Mouse (Mus musculus) layer of hippocampus, adult 9-10 months (tissue): ENCODE results near the gene Gm12258.
A peak's percentile ranks its signal among the peaks of the same experiment; 100 is the strongest.

Experiments
- DNase-seq: peaks from one replicate; pipeline ENCODE4 v3.0.0; 2022; ENCODE audit warnings: low spot score

Gene Gm12258

DNA sequence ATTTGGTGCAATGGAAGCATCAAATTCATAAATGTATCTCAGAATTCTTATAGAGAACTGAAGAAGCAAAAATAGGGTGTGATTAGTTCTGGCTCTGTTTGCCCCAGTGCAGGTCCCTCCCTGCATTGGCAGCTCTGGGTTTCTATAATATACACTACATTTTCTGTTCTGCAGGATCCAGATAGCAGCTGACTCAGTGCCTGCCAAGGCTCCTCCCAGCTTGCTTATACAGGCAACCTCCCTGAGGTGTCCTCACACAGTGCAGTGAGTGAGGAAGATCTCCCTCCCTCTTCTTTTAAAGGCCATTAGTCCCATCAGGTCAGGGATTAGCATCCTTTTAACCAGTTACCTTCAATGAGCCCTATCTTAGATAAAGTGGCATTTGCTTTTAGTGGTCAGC, 54.1 kb downstream of the Gm12258 start:
- DNase-seq: no peak

DNA sequence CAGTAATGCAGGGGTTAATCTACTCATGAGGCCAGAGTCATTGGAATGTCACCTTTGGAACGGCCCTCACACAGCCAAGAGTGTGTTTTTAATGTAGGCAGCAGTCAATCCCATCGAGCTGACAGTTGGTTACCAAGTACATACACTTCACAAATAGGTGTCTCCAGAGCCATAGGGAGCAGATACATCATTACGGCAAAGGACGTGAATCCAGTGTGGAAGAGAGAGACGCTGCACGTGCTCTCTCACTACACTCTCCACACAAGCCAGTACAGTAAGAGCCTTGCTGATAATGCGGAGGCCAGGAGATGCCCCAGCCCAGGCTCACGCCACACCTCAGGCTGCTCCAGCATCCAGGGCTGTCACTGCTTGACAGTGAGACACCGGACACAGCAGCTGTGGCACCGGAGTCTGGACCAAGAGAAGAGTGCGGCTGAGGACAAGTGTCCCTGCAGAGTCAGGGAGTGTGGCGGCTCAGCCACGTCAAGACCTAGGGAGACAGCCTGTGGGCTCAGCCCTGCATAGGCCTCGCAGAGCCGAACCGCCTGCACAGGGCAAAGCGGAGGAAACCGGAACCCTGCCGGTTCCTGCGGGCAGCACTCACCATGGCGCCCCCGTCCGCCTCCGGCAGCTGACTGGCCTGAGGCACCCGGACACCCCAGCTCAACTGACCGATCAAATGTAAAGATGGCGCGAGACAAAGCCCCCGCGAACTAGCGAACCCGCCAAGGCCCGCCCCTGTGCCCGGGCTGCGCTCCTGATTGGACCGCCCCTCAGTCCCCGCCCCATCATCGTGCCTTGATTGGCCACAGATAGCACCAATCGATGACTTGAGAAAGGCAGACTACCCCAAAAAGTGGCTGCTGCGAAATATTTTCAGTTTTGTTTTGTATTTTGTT, 56.8 kb downstream of the Gm12258 start, which contains the start of gene Zfp39:
Gene Zfp39 (minus strand): TSS at position 715 of the 899 bp plus-strand sequence.
- DNase-seq: peak; percentile 91

DNA sequence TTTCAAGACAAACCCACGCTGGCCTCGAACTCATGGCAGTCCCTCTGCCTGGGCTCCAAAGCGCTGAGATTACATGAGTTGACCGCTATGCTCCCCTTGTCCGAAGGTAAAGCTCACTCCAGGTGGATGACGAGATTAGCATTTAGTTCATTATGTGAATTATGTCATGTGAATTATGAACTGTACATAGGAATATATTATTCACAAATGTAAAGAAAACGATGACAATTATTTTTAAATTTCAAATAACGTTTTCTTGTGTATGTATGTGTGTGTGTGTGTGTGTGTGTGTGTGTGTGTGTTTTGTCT, 57.4 kb downstream of the Gm12258 start:
- DNase-seq: no peak

DNA sequence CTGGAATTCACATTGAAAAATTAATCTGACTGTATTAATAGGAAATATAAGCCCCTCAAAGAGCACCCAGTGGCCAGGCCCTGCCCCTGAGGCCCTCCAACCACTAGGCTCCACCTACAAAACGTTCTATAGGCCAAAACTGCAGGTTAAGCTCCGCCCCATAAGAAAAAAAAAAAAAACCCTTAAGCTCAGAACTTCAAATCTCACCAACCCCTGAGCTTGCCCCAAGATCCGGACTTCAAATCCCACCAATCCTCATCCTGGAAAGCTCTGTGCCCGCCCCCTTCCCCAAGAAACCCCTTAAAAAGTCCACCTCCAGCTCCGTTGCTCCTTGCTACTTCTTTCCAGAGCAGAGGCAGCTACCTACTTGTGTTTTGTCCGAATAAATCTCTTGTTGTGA, 57.9 kb downstream of the Gm12258 start:
- DNase-seq: no peak
